Mouse (Mus musculus) limb, embryonic 12.5 days (tissue): ENCODE data around the gene Slc39a11. TPM values are rescaled to one million over a fixed set of nuclear protein-coding genes. Genes with fewer than 3 reads are reported as not detected.
A peak's percentile ranks its signal among the peaks of the same experiment; 100 is the strongest.

Experiments used
- ATAC-seq: fragments of 200-750 bp; cut with Nextera tagmentation; 2 replicates; pipeline ENCODE4 v1.8.0; 2017; ENCODE audit warnings: low read depth, moderate TSS enrichment; ENCODE audit not compliant: insufficient number of reproducible peaks, insufficient read depth, low FRiP score, low TSS enrichment
- H3K27ac ChIP-seq: fragments of 300-500 bp; sonication (generic); 2 replicates; pipeline ENCODE4 v1.5.1; 2016; ENCODE audit warnings: mild to moderate bottlenecking, moderate library complexity
- H3K27me3 ChIP-seq: fragments of 300-500 bp; sonication (generic); 2 replicates; pipeline ENCODE4 v1.6.1; 2016; ENCODE audit warnings: mild to moderate bottlenecking, moderate library complexity
- H3K36me3 ChIP-seq: fragments of 300-500 bp; sonication (generic); 2 replicates; pipeline ENCODE4 v1.6.1; 2016; ENCODE audit warnings: mild to moderate bottlenecking, moderate library complexity
- H3K4me1 ChIP-seq: fragments of 300-500 bp; sonication (generic); replicated peaks from 2 replicates; pipeline ENCODE4 v1.6.1; 2016
- H3K4me2 ChIP-seq: fragments of 300-500 bp; sonication (generic); 2 replicates; pipeline ENCODE4 v1.6.1; 2016; ENCODE audit warnings: mild to moderate bottlenecking, moderate library complexity
- H3K4me3 ChIP-seq: fragments of 300-500 bp; sonication (generic); replicated peaks from 2 replicates; pipeline ENCODE4 v1.5.1; 2016; ENCODE audit warnings: mild to moderate bottlenecking
- H3K9ac ChIP-seq: fragments of 300-500 bp; sonication (generic); replicated peaks from 2 replicates; pipeline ENCODE4 v1.6.1; 2016; ENCODE audit warnings: mild to moderate bottlenecking, moderate library complexity
- H3K9me3 ChIP-seq: fragments of 300-500 bp; sonication (generic); 2 replicates; pipeline ENCODE4 v1.6.1; 2016; ENCODE audit warnings: mild to moderate bottlenecking, moderate library complexity
- WGBS: fragments of 180-500 bp; shearing (Covaris S2); methylation state at CpG from one replicate; pipeline ENCODE4 v1.1.7; 2016; 5-methylcytosine and 5-hydroxymethylcytosine counted together
- polyA plus RNA-seq: library from polyadenylated mRNA; unstranded; fragments of >200 nt; fragmentation: Nextera tagmentation; extraction: Ambion mirVana; gene quantifications from 2 replicates; pipeline ENCODE4 v1.2.1, GENCODE M21; 2016

The Slc39a11 gene
- polyA plus RNA-seq, 1 experiment from 2014 or later: 17.9 TPM

GRCm38 (mm10) chr11:113683627-113683956 lies 33.7 kb upstream of the Slc39a11 start:
- H3K4me3 ChIP-seq: peak overlapping the region; percentile 96
- H3K27me3 ChIP-seq: no peaks in the 10 kb centered on the region
- H3K4me2 ChIP-seq: peak overlapping the region; percentile 87
- H3K36me3 ChIP-seq: peaks cover 11% of the 10 kb centered on the region
- H3K9ac ChIP-seq: peak overlapping the region; percentile 90
- peak; percentile 77; the same call in 1 of the 2 replicates for ATAC-seq
- WGBS: under 1% methylated on average over 38 of the region's 38 CpGs
- no peaks in the 10 kb centered on the region for H3K9me3 ChIP-seq
- H3K4me1 ChIP-seq: peaks cover 39% of the 10 kb centered on the region
- peak overlapping the region; percentile 97 for H3K27ac ChIP-seq

- Histone ChIP-seq H3K4me2 (peak overlapping the region; percentile 87), H3K9me3 (no peaks in the 10 kb centered on the region), H3K9ac (peak overlapping the region; percentile 90), H3K36me3 (peaks cover 6% of the 10 kb centered on the region), H3K4me3 (peak overlapping the region; percentile 96), H3K27me3 (no peaks in the 10 kb centered on the region), H3K4me1 (peaks cover 43% of the 10 kb centered on the region), H3K27ac (peak overlapping the region; percentile 97)
- 4% methylated on average over 38 of the region's 38 CpGs for WGBS
- ATAC-seq: peak; percentile 34; the same call in 1 of the 2 replicates
Observed at GRCm38 (mm10) chr11:113682897-113683626, 33.2 kb upstream of the Slc39a11 start.

GRCm38 (mm10) chr11:113681979-113682378 lies 32.1 kb upstream of the Slc39a11 start:
- no peak overlapping the region for H3K27ac ChIP-seq
- H3K27me3 ChIP-seq: no peaks in the 10 kb centered on the region
- H3K4me2 ChIP-seq: peak overlapping the region; percentile 87
- H3K9ac ChIP-seq: no peak overlapping the region
- H3K9me3 ChIP-seq: no peaks in the 10 kb centered on the region
- peak overlapping the region; percentile 96; the same call in 1 of the 2 replicates for H3K4me3 ChIP-seq
- peaks cover 49% of the 10 kb centered on the region for H3K4me1 ChIP-seq
- ATAC-seq: no peak
- H3K36me3 ChIP-seq: peaks cover 7% of the 10 kb centered on the region; the same call in 1 of the 2 replicates

DNA sequence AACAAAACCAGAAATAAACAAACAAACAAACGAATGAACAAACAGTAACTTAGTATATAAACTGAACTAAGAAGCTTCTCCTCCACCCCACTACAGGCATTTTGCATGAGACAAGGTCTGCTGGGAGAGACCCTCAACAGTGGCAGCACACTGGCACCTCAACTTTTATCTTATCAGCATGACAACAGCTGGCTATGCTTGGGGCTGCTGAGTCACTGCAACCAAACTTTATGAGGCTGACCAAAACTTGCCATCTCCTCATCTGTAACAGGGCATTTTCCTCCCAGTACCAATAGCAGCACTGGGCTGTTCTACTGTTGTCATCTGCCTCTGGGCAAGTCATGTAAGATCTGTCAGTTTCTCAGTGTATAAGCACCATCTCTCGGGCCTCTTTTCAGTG lies 31.1 kb upstream of the Slc39a11 start:
- no peak for ATAC-seq
- WGBS: 85% methylated on average over 2 of the region's 2 CpGs
- no peak overlapping the region for H3K4me2 ChIP-seq
- no peaks in the 10 kb centered on the region for H3K27me3 ChIP-seq
- 0 out of 2 replicates have a peak overlapping the region, but pooled peaks have one; percentile 7 for H3K27ac ChIP-seq
- H3K9ac ChIP-seq: 0 out of 2 replicates have a peak overlapping the region, but pooled peaks have one; percentile 23
- H3K36me3 ChIP-seq: peaks cover 18% of the 10 kb centered on the region
- H3K9me3 ChIP-seq: no peaks in the 10 kb centered on the region
- H3K4me3 ChIP-seq: no peak overlapping the region
- H3K4me1 ChIP-seq: peaks cover 41% of the 10 kb centered on the region

GRCm38 (mm10) chr11:113678373-113678772 lies 28.5 kb upstream of the Slc39a11 start:
- WGBS: 89% methylated on average over 8 of the region's 8 CpGs
- Histone ChIP-seq H3K27me3 (no peaks in the 10 kb centered on the region), H3K9ac (no peak overlapping the region), H3K36me3 (peaks cover 43% of the 10 kb centered on the region), H3K4me2 (no peak overlapping the region), H3K9me3 (no peaks in the 10 kb centered on the region), H3K27ac (no peak overlapping the region), H3K4me3 (no peak overlapping the region), H3K4me1 (peaks cover 29% of the 10 kb centered on the region)
- ATAC-seq: no peak

DNA sequence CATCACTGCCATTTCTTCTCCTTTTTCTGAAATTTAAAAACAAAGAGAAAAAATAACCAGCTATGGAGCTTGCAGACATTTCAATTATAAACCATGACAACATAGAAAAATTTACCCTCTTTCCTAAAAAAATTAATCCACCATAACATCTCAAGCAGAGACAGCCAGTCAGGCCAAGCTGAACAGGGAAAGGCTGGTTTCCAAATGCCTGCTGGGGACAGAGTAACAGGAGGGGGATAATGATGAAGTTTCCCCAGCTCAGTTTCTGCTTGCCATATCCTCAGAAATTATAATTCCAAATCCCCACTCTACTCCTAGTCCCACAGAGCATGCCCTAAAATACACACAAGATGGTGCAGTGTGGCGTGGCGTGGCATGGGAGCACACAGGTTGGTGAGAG lies 27.5 kb upstream of the Slc39a11 start:
- no peaks in the 10 kb centered on the region for H3K9me3 ChIP-seq
- peaks cover 24% of the 10 kb centered on the region for H3K4me1 ChIP-seq
- no peak overlapping the region for H3K4me3 ChIP-seq
- no peak overlapping the region for H3K4me2 ChIP-seq
- H3K27me3 ChIP-seq: no peaks in the 10 kb centered on the region
- WGBS: 100% methylated on average over 2 of the region's 2 CpGs
- no peak for ATAC-seq
- 0 out of 2 replicates have a peak overlapping the region, but pooled peaks have one; percentile 50 for H3K27ac ChIP-seq
- H3K36me3 ChIP-seq: peaks cover 53% of the 10 kb centered on the region
- no peak overlapping the region for H3K9ac ChIP-seq

- WGBS: 67% methylated on average over 2 of the region's 2 CpGs
- peaks cover 59% of the 10 kb centered on the region for H3K36me3 ChIP-seq
- no peak overlapping the region for H3K4me3 ChIP-seq
- H3K4me2 ChIP-seq: no peak overlapping the region
- H3K27me3 ChIP-seq: no peaks in the 10 kb centered on the region
- ATAC-seq: no peak
- H3K4me1 ChIP-seq: peaks cover 19% of the 10 kb centered on the region
- 0 out of 2 replicates have a peak overlapping the region, but pooled peaks have one; percentile 50 for H3K27ac ChIP-seq
- H3K9me3 ChIP-seq: no peaks in the 10 kb centered on the region
- no peak overlapping the region for H3K9ac ChIP-seq
Observed at GRCm38 (mm10) chr11:113676847-113677246, 27.0 kb upstream of the Slc39a11 start.

- no peaks in the 10 kb centered on the region for H3K9me3 ChIP-seq
- no peaks in the 10 kb centered on the region for H3K27me3 ChIP-seq
- H3K4me2 ChIP-seq: no peak overlapping the region
- no peak overlapping the region for H3K4me3 ChIP-seq
- H3K9ac ChIP-seq: no peak overlapping the region
- ATAC-seq: no peak
- peaks cover 11% of the 10 kb centered on the region for H3K4me1 ChIP-seq
- H3K36me3 ChIP-seq: peaks cover 78% of the 10 kb centered on the region
- no peak overlapping the region for H3K27ac ChIP-seq
- whole genome bisulfite sequencing: 91% methylated on average over 5 of the region's 5 CpGs
Observed at GRCm38 (mm10) chr11:113674595-113674994, 24.7 kb upstream of the Slc39a11 start.

DNA sequence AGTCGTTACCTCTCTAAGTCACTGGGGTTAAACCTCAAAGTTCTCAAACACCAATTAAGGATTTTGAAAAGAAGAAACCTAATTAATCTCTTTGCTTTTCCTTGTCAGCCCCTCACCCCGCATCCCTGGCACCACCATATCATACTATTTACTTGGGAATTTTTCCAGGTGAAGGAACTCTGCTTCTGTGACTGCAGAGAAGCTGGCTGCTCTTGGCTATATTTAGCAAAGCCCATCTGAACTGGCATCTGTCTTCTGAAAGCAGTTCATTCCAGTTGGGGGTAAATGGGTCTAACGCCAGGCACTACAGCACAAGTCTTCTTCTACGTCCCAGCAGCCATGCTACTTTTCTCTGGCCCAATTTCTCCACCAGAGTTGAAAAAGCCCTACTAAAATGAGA lies 23.7 kb upstream of the Slc39a11 start:
- WGBS: 92% methylated on average over 4 of the region's 4 CpGs
- H3K9me3 ChIP-seq: no peaks in the 10 kb centered on the region
- no peaks in the 10 kb centered on the region for H3K27me3 ChIP-seq
- peaks cover 87% of the 10 kb centered on the region for H3K36me3 ChIP-seq
- no peak overlapping the region for H3K4me3 ChIP-seq
- H3K4me1 ChIP-seq: peaks cover 11% of the 10 kb centered on the region
- H3K4me2 ChIP-seq: no peak overlapping the region
- H3K9ac ChIP-seq: no peak overlapping the region
- no peak for ATAC-seq
- no peak overlapping the region for H3K27ac ChIP-seq

- Histone ChIP-seq H3K4me3 (no peak overlapping the region), H3K4me2 (no peak overlapping the region), H3K27me3 (no peaks in the 10 kb centered on the region), H3K9me3 (no peaks in the 10 kb centered on the region), H3K36me3 (peaks cover 86% of the 10 kb centered on the region), H3K9ac (no peak overlapping the region), H3K27ac (no peak overlapping the region), H3K4me1 (peaks cover 19% of the 10 kb centered on the region)
- ATAC-seq: no peak
- 84% methylated on average over 4 of the region's 4 CpGs for WGBS
Observed at GRCm38 (mm10) chr11:113669711-113670110, 19.8 kb upstream of the Slc39a11 start.

- Histone ChIP-seq H3K27me3 (no peaks in the 10 kb centered on the region), H3K4me3 (no peak overlapping the region), H3K4me1 (peaks cover 19% of the 10 kb centered on the region), H3K36me3 (peaks cover 84% of the 10 kb centered on the region), H3K27ac (no peak overlapping the region), H3K4me2 (no peak overlapping the region), H3K9me3 (no peaks in the 10 kb centered on the region), H3K9ac (no peak overlapping the region)
- WGBS: 93% methylated on average over 5 of the region's 5 CpGs
- no peak for ATAC-seq
Observed at GRCm38 (mm10) chr11:113668857-113669256, 19.0 kb upstream of the Slc39a11 start.

- Histone ChIP-seq H3K9ac (no peak overlapping the region), H3K4me3 (no peak overlapping the region), H3K27me3 (no peaks in the 10 kb centered on the region), H3K4me1 (peaks cover 19% of the 10 kb centered on the region), H3K27ac (0 out of 2 replicates have a peak overlapping the region, but pooled peaks have one; percentile 4), H3K9me3 (no peaks in the 10 kb centered on the region), H3K36me3 (peaks cover 84% of the 10 kb centered on the region), H3K4me2 (no peak overlapping the region)
- no peak for ATAC-seq
- WGBS: 87% methylated on average over 4 of the region's 4 CpGs
Observed at GRCm38 (mm10) chr11:113667704-113668103, 17.8 kb upstream of the Slc39a11 start.
